Mouse (Mus musculus): ENCODE measurements at regions not wholly inside any gene's neighbourhood (a gene's known extent, or its start where the extent isn't known, plus 50 kb on each side); places are given as distances from the start of the nearest gene placed in this dataset.

- no peak for TF ChIP-seq POLR2A (IDR thresholded peaks at IDR 0.05; ENCODE audit: low read depth, low read length)
- no peak for TF ChIP-seq CTCF (IDR thresholded peaks at IDR 0.05; ENCODE audit: extremely low read depth, insufficient read length, insufficient replicate concordance, low read depth, low read length)
Measured at GRCm38 (mm10) chr6:51167028-51167427, 265.4 kb upstream of the Nfe2l3 start.

Measured in small intestine, adult 2 months (tissue).